Mouse (Mus musculus): Measurements from ENCODE around the gene Olfr1196. TPM values are rescaled to one million over a fixed set of nuclear protein-coding genes. Genes with fewer than 3 reads are reported as not detected.

Gene Olfr1196
- total RNA-seq (2023) = not detected

GRCm38 (mm10) chr2:88704497-88704896, at the start of gene Olfr1196:
Gene Olfr1196, minus strand, starts transcription at chr2:88704597.

GRCm38 (mm10) chr2:88751270-88751669, 46.9 kb upstream of the Olfr1196 start, which contains the start of gene Olfr1198:
Gene Olfr1198, minus strand, starts transcription at chr2:88751370.

GRCm38 (mm10) chr2:88732266-88732665, 27.9 kb upstream of the Olfr1196 start, which contains the start of gene Olfr1197:
Gene Olfr1197, minus strand, starts transcription at chr2:88732366.

GRCm38 (mm10) chr2:88689087-88689486, 15.3 kb downstream of the Olfr1196 start, which contains the start of gene Olfr1195:
Gene Olfr1195, minus strand, starts transcription at chr2:88689187.

GRCm38 (mm10) chr2:88675328-88675727, 29.1 kb downstream of the Olfr1196 start, which contains the start of gene Olfr1193:
Gene Olfr1193, plus strand, starts transcription at chr2:88675628.

GRCm38 (mm10) chr2:88648209-88648608, 56.2 kb downstream of the Olfr1196 start, which contains the start of gene Olfr1192-ps1:
Gene Olfr1192-ps1, plus strand, starts transcription at chr2:88648509.

Other genes starting within 250 kb of the Olfr1196 start
- gene Olfr1183, start 249.7 kb downstream of the Olfr1196 start, total RNA-seq (2023) = not detected
- gene Olfr1184, start 221.0 kb downstream of the Olfr1196 start, total RNA-seq (2023) = not detected
- not detected for gene Olfr1185-ps1, start 211.3 kb downstream of the Olfr1196 start, total RNA-seq (2023)
- not detected for gene Olfr1186, start 186.0 kb downstream of the Olfr1196 start, total RNA-seq (2023)
- gene Olfr1188, start 147.7 kb downstream of the Olfr1196 start, total RNA-seq (2023) = not detected
- not detected for gene Olfr1189, start 118.1 kb downstream of the Olfr1196 start, total RNA-seq (2023)
- under 1 TPM in 1 of 2 experiments, not detected in 1; 0.17 TPM for gene Olfr1191-ps1, start 64.1 kb downstream of the Olfr1196 start, total RNA-seq (2023)
- not detected for gene Olfr1192-ps1, start 56.1 kb downstream of the Olfr1196 start, total RNA-seq (2023)
- not detected for gene Olfr1193, start 29.0 kb downstream of the Olfr1196 start, total RNA-seq (2023)
- gene Olfr1195, start 15.4 kb downstream of the Olfr1196 start, total RNA-seq (2023) = not detected
- not detected for gene Olfr1197, start 27.8 kb upstream of the Olfr1196 start, total RNA-seq (2023)
- gene Olfr1198, start 46.8 kb upstream of the Olfr1196 start, total RNA-seq (2023) = not detected
- gene Olfr1199, start 55.9 kb upstream of the Olfr1196 start, total RNA-seq (2023) = not detected
- not detected for gene Olfr1200, start 65.9 kb upstream of the Olfr1196 start, total RNA-seq (2023)
- not detected for gene Olfr1201, start 88.4 kb upstream of the Olfr1196 start, total RNA-seq (2023)
- gene Olfr1202, start 109.9 kb upstream of the Olfr1196 start, total RNA-seq (2023) = not detected
- not detected for gene Olfr1205, start 125.1 kb upstream of the Olfr1196 start, total RNA-seq (2023)
- not detected for gene Olfr1204, start 144.7 kb upstream of the Olfr1196 start, total RNA-seq (2023)
- gene Olfr1206, start 158.6 kb upstream of the Olfr1196 start, total RNA-seq (2023) = not detected
- not detected for gene Olfr1208, start 197.7 kb upstream of the Olfr1196 start, total RNA-seq (2023)
- gene Olfr1209, start 210.6 kb upstream of the Olfr1196 start, total RNA-seq (2023) = not detected
- gene Olfr1211, start 233.5 kb upstream of the Olfr1196 start, total RNA-seq (2023) = not detected
- not detected for gene Olfr1212, start 249.4 kb upstream of the Olfr1196 start, total RNA-seq (2023)

Measured in T-cell, adult 66 days (primary cell).